Mouse (Mus musculus): ENCODE data around the gene Inpp5a.

Gene Inpp5a

DNA sequence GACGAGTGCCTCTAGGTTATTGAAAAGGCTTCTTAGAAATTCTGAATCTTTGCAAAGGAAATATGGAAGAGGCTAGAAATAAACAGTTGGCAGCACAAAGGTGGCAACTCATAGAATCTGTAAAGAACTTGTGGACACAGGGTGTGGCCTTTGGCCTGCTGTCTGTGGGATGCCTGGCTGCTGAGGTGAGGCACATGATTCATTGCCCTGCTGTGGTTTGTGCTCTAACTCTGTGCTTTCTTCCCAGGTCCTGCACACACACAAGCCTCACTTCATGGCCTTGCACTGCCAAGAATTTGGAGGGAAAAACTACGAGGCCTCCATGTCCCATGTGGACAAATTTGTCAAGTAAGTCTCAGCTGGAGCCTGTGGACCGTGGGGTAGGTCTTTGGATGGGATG is 88.8 kb downstream of the Inpp5a start:
- DNase-seq (ENCODE audit: low spot score in 2 of 2) = no peak

DNA sequence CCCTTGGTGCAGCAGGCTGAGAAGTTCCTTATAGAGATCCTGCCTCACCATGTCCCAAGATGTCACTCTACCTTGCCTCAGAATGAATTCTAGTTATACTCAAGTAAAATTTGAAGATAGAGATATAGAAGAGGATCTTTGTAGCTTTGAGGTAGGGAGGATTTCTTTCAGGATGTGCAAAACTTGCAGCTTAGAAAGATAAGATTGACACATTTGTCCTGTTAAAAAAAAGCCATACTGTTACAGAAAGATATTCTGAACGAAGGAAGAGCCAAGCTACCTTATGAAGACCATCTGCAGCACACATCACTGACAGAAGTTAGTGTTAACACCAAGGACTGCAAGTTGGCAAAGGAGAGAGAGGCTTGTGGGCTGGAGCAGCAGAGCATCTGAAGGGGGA is 90.2 kb downstream of the Inpp5a start:
- no peak for DNase-seq (ENCODE audit: low spot score in 2 of 2)

DNA sequence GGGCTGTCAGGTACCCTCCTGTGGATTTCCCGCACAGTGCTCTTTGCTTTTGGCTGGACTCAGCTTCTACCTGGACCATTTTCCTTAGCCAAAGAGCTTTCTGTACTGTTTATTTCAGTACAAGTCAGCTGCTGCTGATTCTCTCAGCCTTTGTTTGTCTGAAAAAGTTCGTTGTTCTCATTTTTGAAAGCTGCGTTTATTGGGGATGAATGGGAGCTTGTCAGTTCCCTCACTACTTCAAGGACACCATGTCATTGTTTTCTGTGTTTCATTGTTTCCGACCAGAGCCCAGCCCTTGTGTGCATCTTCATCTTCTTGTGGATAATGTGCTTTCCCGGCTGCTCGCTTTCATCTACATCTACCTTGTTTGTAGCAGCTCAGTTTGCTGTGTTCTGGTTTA is 90.7 kb downstream of the Inpp5a start:
- DNase-seq (ENCODE audit: low spot score in 2 of 2) = no peak

DNA sequence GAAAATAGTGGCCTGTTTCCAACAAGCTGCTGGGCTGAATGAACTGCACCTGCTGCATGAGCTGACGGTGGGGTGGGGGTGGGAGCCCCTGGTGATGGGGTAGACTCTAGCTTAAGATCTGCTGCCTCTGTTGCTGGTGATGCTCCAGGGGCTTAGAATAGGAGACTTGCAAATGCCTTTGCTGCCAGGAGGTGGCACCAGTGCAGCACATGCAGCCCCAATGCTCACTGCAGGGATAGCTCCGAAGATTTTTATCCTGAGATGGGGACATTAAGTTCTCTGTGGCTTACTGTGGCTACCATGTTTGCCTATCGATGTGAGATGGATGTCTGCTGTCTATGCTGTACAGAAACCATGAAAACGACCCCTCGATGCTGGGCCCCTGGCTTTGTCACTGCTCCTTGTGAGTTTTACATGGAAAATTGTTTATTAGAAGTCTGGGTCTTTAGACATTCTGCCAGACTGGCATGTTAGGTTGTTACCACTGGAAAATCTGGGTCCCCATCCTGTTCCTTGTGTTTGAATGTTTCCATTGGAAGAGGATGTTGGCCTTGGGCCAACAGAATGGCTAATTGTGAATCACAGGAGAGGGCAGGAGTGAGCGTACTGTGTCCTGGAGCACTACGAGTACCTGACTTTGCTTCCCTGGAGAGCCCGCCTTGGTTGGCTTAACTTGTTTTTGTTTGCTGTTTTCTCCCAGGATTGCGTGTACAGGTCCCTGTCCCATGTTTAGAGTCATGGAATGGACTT is 95.5 kb downstream of the Inpp5a start:
- DNase-seq (ENCODE audit: low spot score in 2 of 2) = no peak

DNA sequence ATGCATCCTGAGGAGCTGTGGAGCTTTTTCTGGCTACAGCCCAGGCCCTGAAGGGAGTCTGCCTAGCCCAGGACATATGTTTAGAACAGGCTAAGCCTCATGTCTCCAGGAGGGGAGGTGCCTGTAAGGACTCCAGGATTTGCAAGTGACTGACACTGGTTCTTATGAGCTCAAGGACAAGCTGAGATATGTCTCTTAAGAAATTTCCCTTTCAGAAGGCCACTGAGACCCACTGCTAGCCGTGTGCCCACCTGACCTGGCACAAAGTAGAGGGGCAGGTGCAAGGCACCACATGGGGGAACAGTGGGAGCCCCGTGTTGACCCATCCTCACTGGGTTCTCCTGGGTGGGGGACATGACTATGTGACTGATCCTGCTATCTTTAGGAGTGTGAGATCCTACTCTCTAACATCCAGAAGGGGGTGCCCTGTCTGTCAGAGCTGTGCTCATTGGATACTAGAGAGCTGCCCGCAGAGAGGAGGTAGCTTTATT is 100.9 kb downstream of the Inpp5a start:
- DNase-seq (ENCODE audit: low spot score in 2 of 2) = no peak

DNA sequence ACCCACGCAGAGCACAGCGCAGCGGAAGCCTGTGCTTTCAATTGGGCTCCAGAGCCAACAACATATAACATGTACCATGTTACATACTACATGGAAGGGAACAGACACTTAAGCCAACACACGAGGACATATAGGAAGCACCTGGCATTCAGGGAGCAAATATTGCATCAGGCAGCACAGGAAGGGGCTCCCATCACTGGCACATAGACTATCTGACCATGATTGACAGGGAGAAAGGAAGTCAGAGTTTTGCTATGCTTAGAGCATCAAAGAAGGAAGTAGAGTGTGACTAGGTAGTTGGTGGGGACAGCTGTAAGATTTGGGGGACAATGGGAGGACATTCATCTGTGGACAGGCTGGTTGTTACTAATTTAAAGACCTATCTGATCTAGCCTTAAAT is 103.4 kb downstream of the Inpp5a start:
- no peak for DNase-seq (ENCODE audit: low spot score in 2 of 2)

DNA sequence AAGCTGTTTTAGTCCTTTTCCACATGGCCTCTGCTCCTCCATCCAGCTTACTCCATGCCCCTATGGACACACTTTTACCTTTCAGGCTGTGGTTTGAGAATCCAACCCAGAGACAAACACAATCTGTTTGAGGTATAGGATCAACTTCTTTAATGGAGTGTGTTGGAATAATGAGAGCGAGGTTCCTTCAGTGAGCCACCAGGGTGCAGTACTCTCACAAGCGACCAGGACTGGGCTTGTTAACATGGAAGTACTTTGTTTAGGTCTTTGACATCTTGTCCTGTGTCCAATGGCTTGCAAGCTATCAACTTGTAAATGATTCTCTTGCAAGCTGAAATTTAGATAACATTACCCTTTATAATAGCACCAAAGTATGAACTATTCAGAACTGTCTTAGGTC is 104.0 kb downstream of the Inpp5a start:
- no peak for DNase-seq (ENCODE audit: low spot score in 2 of 2)

DNA sequence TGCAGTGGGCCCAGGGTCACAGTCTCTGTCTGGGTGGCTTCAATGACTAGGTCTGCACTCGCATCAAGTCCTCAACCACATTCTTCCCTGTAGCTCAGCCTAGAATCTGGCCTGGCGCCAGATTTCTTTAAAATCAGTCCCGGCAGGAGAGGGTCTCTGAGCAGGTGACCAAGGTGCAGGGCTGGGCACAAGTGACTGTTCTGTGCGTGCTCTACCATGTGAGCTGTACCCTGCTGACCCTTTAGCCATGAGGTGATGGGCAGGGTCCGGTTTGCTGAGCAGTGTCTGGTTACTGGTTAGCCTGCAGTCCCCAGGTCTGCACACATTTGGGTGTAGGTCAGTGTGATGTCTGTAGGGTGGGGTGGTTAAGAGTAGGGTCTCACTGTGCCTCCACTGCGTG is 106.9 kb downstream of the Inpp5a start:
- DNase-seq (ENCODE audit: low spot score in 2 of 2) = no peak

DNA sequence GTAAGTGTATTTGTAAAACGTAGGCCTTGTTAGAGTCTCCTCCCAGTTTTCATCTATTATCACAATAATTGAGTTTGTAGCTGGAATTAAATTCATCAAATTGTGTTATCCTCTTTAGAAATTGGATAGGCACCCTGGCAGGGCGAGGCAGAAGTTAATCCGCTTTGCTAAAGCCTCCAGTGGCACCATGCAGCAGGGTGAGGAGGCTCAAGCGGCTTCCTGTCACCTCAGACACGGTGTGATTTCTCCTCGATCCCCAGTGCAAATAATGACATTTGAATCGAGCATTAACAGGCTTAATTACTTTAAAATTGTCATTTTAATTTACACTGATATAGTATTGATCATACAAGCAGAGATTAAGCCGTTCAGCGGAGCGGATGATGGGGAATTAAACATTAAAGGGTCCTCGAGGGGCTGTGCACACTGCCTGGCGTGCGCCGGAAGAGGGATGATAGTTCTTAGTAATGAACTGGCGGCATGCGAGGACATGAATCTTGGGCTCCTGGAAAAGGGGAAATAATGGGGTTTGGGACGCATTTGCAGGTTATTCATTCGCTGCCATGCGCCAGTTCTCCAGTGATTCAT is 109.2 kb downstream of the Inpp5a start:
- no peak for DNase-seq (ENCODE audit: low spot score in 2 of 2)

DNA sequence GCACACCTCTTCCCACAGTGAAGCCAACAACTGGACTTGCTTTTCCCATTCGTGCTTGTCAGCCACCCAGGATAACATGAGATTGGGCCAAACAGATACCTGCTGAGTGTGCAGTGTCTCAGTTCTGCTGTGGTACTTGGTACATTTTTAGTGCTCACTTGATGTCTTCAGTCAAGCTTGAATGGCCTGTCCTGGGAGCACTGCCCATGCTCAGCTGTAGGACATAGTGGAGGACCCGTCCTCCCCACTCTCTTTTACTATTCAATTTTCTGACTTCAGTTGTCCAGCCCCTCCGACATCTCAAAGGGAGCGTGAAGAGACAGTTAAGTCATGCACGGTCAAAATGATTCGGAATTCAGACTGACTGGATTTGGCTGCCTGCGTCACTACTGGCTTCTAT is 115.2 kb downstream of the Inpp5a start:
- no peak for DNase-seq (ENCODE audit: low spot score in 2 of 2)

DNA sequence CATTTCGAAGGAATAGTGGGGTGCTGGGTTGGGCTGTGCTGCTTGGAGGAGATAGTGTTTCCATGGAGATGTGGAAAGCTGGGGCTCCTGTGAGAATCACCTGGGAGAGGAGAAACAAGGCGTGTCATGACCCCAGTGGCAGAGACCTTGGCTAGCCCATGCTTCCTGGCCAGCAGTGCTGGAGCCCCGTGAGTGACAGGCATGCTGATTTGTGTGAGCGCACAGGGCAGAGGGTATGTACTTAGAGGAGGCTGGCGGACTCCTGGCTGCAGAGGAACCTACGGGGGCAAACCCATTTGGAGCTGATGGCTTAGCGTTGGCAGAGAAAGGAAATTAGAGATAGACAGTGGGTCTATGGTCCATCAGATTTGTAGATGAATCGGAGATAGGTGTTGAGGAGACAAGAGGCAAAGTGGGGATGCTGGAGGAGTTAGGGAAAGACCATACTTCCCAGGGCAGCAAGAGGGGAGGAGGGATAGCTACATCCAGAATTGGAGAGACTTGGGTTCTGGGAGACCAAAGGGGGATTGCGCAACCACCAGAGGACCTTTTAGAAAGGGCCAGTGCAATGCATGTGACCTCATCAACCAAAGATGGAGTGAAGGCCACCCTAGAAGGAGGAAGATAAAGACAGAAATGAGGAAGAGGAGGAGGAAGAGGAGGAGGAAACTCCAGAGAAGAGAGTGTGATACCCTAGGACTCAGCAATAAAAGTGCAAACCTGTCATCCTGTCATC is 117.9 kb downstream of the Inpp5a start:
- no peak for DNase-seq (ENCODE audit: low spot score in 2 of 2)

DNA sequence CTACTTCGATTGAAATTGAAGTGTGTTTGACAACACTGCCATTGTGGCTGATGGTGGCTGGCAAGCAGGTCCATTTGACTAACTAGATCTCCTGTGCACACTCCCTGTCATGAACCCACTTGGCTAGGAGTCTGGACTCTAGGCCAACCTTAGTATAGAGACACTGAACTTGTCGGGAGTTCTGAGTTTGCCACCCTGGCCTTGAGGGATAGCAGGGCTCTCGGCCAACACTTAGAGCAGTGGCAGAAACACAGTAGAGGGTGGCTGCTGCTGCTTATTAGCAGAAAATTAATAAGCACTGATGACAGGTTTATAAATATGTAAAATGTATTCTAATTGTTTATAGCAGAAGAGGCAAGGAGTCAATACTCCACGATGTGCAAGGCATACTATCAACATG is 120.0 kb downstream of the Inpp5a start:
- DNase-seq (ENCODE audit: low spot score in 2 of 2) = no peak

DNA sequence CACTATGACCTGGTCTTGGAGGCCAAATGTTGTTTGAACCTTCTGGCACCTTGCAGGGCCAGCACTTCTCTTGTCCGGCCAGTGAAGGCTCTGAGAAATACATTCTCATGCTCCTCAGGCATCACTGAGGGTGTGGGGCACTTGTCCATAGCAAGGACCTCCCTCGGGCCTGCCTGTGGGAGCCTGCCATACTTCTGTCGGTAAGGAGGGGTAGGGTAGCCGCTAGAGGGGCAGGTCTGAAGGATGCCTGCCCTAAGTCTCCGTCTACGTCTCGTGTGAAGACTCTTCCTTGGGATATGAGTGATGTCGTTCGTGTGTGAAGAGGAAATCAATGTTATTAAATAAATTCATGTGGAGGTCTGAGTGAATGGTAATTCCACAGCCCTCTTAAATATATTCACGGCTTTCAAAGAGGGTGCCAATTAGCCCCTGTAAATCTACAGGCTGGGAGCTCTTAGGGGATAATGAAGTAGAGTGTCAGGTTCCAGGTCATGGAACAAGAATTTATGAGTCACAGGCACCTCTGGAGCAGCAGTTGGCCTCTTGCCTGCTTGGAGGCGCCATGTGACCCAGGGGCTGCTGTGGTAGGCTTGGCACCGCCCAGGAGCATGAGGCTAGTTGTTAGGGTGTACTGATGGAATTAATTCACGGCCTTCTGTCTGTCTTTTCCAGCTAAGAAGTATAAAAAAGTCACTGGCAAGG is 127.2 kb downstream of the Inpp5a start:
- no peak for DNase-seq (ENCODE audit: low spot score in 2 of 2)

DNA sequence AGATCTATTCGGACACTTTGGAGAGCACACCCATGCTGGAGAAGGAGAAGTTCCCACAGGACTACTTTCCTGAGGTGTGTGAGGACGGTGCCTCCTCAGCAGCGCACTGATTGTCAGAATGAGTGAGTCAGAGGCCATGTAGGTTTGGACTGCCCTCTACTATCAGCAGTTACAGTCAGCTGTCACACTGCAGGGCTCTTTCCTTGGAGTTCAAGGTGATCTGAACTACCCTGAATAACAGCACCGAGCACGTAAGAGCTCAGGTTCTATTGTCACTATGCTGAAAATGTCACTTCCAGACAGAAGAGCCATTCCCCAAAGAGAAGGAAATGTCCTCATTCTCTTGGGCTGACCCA is 127.7 kb downstream of the Inpp5a start:
- DNase-seq (ENCODE audit: low spot score in 2 of 2) = no peak

DNA sequence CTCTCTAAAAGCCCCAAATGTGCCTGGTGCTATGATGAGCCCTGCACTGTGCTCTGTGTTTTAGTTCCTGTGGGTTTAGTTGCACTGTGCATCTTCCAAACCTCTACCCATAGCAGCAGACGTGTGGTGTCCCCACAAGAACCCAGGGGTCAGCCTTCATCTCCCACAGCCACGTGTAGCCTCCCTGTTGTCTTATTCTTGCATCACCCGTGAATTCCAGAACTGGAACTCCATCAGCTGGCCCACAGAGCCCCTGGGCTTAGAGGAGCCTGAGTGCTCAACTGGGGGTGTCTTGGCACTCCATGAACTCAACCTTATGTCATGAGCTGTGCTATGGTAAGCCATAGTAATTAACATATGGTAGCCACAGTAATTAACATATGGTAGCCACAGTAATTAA is 129.4 kb downstream of the Inpp5a start:
- no peak for DNase-seq (ENCODE audit: low spot score in 2 of 2)

DNA sequence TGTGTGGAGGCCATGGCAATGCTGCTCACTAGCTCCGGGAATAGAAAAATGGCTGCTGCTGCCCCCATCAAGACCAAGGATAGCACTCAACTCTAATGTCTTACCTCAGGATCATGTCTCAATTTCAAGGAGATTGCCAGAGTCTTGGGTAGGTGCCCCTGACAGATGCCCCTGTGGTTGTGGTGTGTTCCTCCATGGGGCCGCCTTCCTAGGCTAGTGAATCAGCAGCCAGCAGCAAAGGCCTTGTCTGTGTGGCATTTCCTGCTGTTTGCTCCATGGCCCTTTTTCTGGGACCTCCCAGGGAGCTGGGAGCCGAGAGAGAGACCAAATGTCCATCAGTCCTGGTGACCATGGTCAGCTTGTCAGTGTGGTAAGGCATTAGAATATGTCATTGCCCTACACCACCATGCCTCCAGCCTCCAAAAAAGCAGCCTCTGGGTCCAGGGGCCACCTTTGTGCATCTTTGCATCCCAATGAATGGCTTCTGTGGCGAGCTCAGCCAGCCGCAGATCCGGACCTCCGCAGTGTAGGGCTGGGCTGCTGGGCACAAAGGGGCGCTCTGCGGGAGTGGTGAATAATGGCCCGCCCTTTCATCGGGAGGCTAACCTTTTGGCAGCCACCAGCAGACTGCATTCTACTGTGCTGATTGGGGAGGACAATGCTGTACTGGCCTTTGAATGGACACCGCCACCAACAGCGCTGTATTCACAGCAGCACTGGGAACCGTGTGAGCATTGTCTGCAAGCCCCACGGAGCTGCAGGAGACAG is 139.6 kb downstream of the Inpp5a start:
- DNase-seq (ENCODE audit: low spot score in 2 of 2) = no peak

DNA sequence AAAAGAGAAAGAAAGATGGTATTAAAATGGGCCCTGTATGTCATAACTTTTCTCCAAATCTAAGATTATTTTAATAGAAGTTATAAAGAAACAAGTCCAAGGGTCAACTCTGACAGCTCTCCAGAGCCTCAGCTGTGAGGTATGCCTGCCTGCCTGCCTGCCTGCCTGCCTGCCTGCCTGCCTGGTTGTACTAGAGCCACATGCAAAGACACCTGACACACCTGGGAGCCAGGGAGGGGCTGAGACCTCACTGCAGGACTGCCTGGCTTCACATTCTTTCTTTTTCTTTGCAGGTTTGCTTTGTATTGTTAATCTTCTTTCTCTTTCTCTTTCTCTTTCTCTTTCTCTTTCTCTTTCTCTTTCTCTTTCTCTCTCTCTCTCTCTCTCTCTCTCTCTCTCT is 140.3 kb downstream of the Inpp5a start:
- no peak for DNase-seq (ENCODE audit: low spot score in 2 of 2)

DNA sequence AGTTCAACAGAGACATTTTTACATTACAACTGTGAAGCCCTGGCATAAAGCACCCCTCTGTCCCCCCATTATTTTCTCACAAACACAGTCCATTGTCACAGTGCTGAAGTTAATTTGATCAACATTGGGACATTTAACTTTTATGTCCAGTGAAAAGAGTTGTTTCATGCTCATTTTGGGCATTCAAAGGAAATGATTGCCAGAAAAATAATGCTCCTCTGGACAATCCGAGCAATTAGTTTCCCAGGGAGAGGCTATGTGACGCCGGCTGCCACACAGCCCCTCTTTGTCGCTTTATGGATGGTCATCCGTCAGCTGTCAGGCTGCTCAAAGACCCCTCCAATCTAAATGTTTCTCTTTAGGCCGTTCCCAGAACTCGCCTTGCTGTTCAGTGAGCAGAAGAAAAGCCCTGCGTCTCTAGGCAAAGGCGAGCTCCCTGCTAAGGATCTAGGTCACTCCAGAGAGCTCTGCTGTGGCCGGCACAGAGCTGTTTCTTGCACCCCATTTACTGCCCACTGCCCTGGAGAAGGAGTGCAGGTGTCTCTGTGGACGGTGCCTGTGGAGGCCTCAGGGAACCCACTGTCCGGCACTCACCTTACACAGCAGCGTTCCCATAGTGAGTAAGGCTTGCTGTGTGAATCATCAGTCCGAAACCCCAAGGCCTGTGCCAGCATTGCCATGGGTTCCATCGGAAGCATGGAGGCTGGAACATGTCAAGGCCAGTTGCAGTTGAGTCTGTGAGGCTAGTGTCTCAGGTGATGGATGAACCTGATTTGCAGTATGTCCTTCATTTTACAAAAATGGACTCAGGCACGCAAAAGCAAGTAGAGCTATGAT is 141.9 kb downstream of the Inpp5a start:
- DNase-seq (ENCODE audit: low spot score in 2 of 2) = no peak

DNA sequence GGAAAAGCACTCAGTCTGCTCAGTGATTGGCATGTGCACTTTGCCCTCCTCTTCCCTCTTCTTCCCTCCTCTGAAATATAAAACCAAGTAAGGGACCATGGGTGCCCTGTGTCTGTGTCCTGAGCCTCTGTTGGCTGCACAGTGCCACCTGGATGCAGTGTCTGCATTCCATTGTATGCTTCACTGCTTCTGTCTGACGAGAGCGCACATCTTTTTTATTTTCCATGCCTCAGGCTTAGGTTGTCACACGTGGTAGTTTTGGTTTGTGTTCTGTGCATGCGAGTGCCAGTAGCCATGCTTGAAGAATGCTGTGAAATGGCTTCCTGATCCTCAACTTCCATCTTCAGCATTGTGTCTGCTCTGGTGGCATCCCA is 142.5 kb downstream of the Inpp5a start:
- no peak for DNase-seq (ENCODE audit: low spot score in 2 of 2)

DNA sequence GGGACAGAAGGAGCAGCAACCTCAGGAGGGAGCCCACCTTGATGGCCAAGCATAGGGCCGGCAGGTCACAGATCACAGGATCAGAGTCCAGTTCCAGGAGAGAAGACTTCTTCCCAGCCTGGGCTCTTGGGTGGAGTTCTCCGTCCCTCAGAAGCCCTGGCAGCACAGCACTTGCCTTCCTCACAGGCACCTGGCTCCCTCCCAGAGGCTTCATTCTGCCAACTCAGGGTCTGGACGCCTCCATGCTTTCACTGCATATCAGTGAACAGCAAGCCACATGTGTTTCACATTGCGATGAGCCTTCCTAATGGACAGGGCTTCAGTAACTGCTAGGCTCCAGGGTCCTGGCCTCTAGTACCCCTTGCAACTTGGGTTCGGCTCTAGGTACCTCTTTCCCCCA is 147.4 kb downstream of the Inpp5a start:
- no peak for DNase-seq (ENCODE audit: low spot score in 2 of 2)

DNA sequence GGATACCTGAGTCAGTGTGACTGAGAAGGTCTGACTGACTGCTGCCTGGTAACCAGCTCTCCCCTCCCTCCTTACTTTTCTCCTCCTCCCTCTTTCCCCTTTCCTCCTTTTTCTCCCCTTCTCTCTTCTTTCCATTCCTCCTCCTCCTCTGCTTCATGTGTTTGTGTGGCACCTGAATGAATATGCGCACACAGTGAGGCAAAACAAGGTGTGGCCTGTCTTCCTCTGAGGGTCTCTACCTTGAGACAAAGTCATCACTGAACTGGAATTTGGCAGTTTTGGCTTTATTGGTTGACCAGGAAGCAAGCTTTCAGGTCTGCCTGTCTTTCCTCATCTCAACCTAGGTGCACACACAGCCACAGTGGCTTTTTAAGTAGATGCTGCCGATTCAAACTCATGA is 147.9 kb downstream of the Inpp5a start:
- no peak for DNase-seq (ENCODE audit: low spot score in 2 of 2)
